Mouse (Mus musculus): ENCODE measurements around the gene Dock3. TPM values are rescaled to one million over a fixed set of nuclear protein-coding genes. Genes with fewer than 3 reads are reported as not detected.
"Not testable (repeated sequence)": the region's sequence is repeated elsewhere in the genome, so short reads cannot be mapped to it uniquely, and the experiment has no call there.

The Dock3 gene
- polyA plus RNA-seq, 1 experiment from 2014 or later: 1.1 TPM

DNA sequence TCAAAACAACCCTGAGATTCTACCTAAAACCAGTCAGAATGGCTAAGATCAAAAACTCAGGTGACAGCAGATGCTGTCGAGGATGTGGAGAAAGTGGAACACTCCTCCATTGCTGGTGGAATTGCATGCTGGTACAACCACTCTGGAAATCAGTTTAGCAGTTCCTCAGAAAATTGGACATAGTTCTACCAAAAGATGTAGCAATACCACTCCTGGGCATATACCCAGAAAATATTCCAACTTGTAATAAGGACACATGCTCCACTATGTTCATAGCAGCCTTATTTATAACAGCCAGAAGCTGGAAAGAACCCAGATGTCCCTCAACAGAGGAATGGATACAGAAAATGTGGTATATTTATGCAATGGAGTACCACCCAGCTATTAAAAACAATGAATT is 56.9 kb downstream of the Dock3 start:
- not testable (repeated sequence) for H3K4me2 ChIP-seq; H3K9ac ChIP-seq; H3K9me3 ChIP-seq (replicated peaks); H3K36me3 ChIP-seq; ATAC-seq (replicated peaks; ENCODE audit: low FRiP score); H3K27me3 ChIP-seq; H3K4me1 ChIP-seq; H3K27ac ChIP-seq; H3K4me3 ChIP-seq (replicated peaks)
- 82% methylated on average over 1 of the region's 1 CpGs for WGBS

DNA sequence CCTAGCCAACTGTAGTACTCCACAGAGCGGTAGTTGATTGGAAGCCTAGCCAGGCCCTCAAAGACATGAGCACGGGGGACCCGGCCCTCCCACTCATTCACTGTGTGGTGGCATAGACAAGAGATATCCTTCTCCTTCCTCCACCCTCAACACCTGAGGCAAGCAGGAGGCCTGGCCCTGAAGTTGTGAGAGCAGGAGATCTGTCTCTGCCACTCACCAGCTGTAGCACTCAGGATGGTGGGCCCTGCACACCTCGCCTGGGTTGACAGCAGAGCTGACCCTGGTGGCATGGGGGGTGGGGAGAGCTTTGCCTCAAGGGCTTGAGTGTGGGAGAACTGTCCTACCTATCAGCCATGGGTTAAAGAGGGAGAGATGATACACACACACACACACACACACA is 65.9 kb downstream of the Dock3 start:
- Histone ChIP-seq H3K4me2 (no peak overlapping the region), H3K9me3 (replicated peaks) (no peaks in the 10 kb centered on the region), H3K36me3 (no peaks in the 10 kb centered on the region), H3K27me3 (no peaks in the 10 kb centered on the region), H3K27ac (no peak overlapping the region), H3K4me3 (replicated peaks) (no peak overlapping the region), H3K9ac (no peak overlapping the region), H3K4me1 (no peaks in the 10 kb centered on the region)
- WGBS: 84% methylated on average over 4 of the region's 4 CpGs
- no peak for ATAC-seq (replicated peaks; ENCODE audit: low FRiP score)

DNA sequence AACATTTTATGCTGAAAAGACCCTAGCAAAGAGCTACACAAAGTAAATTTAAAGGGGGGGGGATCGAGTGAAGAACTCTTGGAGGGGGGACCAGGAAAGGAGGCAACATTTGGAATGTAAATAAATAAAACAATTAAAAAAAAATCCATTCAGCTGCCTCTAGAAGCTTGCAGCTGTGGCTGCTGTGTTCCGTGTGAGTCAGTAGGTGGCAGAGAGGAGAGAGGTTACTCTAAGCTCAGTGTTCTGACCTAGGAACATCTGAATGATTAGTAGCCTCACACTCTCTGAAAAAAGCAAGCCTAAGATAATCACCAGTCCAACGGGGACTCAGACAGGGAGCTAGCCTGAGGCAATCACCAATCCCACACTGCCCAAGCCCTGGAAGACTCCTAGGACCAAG is 66.9 kb downstream of the Dock3 start:
- no peak overlapping the region for H3K4me2 ChIP-seq
- no peaks in the 10 kb centered on the region for H3K9me3 ChIP-seq (replicated peaks)
- H3K4me3 ChIP-seq (replicated peaks): no peak overlapping the region
- no peak for ATAC-seq (replicated peaks; ENCODE audit: low FRiP score)
- H3K36me3 ChIP-seq: no peaks in the 10 kb centered on the region
- no peak overlapping the region for H3K9ac ChIP-seq
- H3K4me1 ChIP-seq: no peaks in the 10 kb centered on the region
- H3K27me3 ChIP-seq: no peaks in the 10 kb centered on the region
- no peak overlapping the region for H3K27ac ChIP-seq
- WGBS: 10% methylated on average over 3 of the region's 3 CpGs

DNA sequence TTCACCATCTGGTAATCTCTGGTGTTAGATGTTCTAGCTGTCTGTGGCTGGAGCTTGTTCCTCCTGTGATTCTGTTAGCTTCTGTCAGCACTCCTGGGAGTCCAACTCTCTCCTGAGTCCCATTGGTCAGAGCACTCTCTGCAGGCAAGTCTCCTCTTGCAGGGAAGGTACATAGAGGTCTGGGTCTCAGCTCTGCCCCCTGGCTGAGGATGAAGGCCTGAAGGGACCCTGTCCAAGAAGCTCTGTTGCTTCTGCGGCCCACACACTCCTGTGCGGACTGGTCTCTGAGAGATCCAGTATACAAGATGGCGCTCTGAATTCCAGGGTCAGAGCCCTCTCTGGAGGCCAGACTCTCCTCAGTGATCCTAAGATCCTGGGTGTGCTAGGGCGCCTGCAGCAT is 75.3 kb downstream of the Dock3 start:
- not testable (repeated sequence) for H3K27me3 ChIP-seq; H3K27ac ChIP-seq; H3K36me3 ChIP-seq; H3K4me3 ChIP-seq (replicated peaks); ATAC-seq (replicated peaks; ENCODE audit: low FRiP score); H3K4me1 ChIP-seq; H3K9me3 ChIP-seq (replicated peaks); H3K4me2 ChIP-seq; H3K9ac ChIP-seq
- 84% methylated on average over 4 of the region's 4 CpGs for WGBS

DNA sequence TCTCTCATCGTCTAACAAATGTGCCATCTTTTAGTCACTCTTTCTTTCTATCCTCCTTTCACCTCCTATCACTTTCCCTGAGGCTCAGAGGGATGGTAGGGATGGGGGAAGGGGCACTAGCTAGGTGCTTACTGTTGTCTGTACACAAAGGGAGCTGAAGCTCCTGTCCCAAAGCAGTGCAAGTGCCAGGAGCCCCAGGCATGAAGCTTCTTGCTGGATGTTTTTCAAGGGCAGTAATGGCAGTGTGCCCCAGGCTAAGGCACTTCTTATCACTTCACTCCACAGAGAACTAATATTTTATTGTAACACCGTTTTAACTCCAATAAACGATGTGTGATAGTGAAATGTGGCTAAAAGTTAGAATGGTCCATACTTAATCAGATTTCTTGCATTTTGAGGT is 118.9 kb downstream of the Dock3 start:
- WGBS: 73% methylated on average over 3 of the region's 3 CpGs
- no peak overlapping the region for H3K9ac ChIP-seq
- no peak for ATAC-seq (replicated peaks; ENCODE audit: low FRiP score)
- H3K27ac ChIP-seq: no peak overlapping the region
- no peaks in the 10 kb centered on the region for H3K9me3 ChIP-seq (replicated peaks)
- H3K27me3 ChIP-seq: no peaks in the 10 kb centered on the region
- no peaks in the 10 kb centered on the region for H3K36me3 ChIP-seq
- H3K4me3 ChIP-seq (replicated peaks): no peak overlapping the region
- no peaks in the 10 kb centered on the region for H3K4me1 ChIP-seq
- H3K4me2 ChIP-seq: no peak overlapping the region

DNA sequence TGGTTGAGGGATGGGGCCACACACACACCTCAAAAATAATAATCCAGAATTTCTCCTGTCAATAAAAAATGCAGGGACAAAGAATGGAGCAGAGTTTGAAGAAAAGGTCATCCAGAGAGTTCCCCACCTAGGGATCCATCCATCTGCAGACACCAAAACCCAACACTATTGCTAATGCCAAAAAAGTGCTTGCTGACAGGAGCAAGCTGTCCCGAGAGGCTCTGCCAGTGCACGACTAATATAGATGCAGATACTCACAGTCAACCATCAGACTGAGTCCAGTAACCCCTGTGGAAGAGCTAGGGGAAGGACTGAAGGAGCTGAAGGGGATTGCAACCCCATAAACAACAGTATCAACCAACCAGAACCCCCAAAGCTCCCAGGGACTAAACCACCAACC is 119.7 kb downstream of the Dock3 start:
- H3K27ac ChIP-seq: no peak overlapping the region
- ATAC-seq (replicated peaks; ENCODE audit: low FRiP score): no peak
- no peaks in the 10 kb centered on the region for H3K27me3 ChIP-seq
- no peak overlapping the region for H3K4me2 ChIP-seq
- H3K9ac ChIP-seq: no peak overlapping the region
- no peaks in the 10 kb centered on the region for H3K36me3 ChIP-seq
- no peak overlapping the region for H3K4me3 ChIP-seq (replicated peaks)
- no peaks in the 10 kb centered on the region for H3K4me1 ChIP-seq
- no peaks in the 10 kb centered on the region for H3K9me3 ChIP-seq (replicated peaks)
- WGBS: 67% methylated on average over 2 of the region's 2 CpGs

DNA sequence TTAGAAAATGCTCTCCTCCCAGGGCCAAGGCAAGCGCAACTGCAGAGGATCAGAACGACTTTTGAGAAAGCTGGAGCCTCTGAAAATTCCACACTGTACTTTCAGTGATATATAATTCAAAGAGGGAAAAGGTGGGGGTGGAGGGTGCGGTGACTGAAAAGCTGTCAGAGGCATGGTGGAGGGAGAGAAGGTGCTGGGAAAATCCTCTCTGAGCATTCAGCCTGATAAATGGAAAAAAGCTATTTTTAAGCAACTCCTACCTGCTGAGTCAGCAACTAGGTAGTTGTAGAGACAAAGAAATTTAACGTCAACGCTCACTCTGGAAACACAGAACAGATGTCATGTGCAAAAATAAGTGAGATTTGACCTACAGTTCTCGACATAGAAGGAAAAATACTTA is 132.2 kb downstream of the Dock3 start:
- Histone ChIP-seq H3K9ac (no peak overlapping the region), H3K36me3 (no peaks in the 10 kb centered on the region), H3K9me3 (replicated peaks) (no peaks in the 10 kb centered on the region), H3K4me1 (no peaks in the 10 kb centered on the region), H3K4me2 (no peak overlapping the region), H3K27me3 (no peaks in the 10 kb centered on the region), H3K27ac (no peak overlapping the region), H3K4me3 (replicated peaks) (no peak overlapping the region)
- 71% methylated on average over 6 of the region's 6 CpGs for WGBS
- no peak for ATAC-seq (replicated peaks; ENCODE audit: low FRiP score)

DNA sequence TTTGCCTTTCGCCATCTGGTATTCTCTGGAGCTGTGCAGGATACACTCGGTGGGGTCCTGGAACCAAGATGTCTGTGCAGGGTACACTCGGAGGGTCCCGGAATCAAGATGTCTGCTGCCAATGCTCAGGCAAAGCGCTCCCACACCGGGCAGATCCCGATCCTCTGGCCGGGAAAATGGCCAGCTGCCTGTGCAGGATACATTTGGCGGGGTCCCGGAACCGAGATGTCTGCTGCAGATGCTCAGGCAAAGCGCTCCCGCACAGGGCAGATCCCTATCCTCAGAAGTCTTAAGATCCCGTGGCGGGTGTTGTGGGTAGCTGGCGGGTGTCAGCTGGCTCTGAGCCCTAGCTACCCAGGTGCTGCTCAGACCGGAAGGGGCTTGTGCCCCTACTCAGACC is 142.3 kb downstream of the Dock3 start:
- H3K9me3 ChIP-seq (replicated peaks); H3K27ac ChIP-seq; H3K4me3 ChIP-seq (replicated peaks); ATAC-seq (replicated peaks; ENCODE audit: low FRiP score); H3K27me3 ChIP-seq; H3K4me2 ChIP-seq; H3K4me1 ChIP-seq; H3K9ac ChIP-seq; H3K36me3 ChIP-seq: not testable (repeated sequence)
- WGBS: 68% methylated on average over 17 of the region's 17 CpGs

DNA sequence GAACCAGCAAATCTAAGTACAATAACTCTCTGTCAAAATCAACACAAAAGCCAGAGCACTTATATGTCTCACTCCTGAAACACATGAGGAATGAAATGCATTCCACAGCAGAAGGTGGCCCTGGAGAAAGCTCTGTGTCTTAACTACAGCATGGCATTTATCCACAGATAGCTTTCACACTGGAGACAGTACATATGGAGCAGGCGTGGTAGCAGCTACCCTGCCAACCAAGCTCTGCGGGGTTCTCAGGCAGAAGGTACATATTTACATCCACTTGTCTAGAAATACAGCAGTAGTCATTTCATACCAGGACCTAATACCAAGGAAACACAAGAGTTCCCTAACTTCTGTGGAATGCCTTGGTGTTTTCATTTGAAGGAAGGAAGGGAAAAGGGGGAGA is 144.2 kb downstream of the Dock3 start:
- no peak overlapping the region for H3K27ac ChIP-seq
- H3K9ac ChIP-seq: no peak overlapping the region
- H3K27me3 ChIP-seq: peaks cover 4% of the 10 kb centered on the region; the same call in 1 of the 2 replicates
- no peak overlapping the region for H3K4me2 ChIP-seq
- no peak overlapping the region for H3K4me3 ChIP-seq (replicated peaks)
- H3K36me3 ChIP-seq: no peaks in the 10 kb centered on the region
- no peaks in the 10 kb centered on the region for H3K4me1 ChIP-seq
- 90% methylated on average over 2 of the region's 2 CpGs for WGBS
- no peak for ATAC-seq (replicated peaks; ENCODE audit: low FRiP score)
- H3K9me3 ChIP-seq (replicated peaks): no peaks in the 10 kb centered on the region

DNA sequence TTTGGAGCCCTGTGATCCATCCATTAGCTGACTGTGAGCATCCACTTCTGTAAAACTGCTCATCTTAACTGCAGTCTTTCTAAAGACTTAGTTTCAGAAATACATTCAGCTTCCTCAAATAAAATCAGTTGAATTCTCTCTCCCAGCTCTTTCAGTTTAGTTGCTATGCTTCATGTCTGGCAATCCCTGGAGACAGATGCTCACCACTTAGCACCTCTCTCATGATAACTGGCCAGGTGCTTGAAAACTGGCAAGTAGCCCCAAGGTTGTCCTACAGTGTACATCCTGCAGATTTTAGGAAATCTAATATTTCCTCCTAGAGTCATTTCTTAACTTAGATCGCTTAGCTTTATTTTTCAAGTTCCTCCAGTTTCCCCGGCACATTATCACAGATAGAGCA is 193.8 kb downstream of the Dock3 start:
- Histone ChIP-seq H3K9me3 (replicated peaks) (no peaks in the 10 kb centered on the region), H3K4me2 (no peak overlapping the region), H3K9ac (no peak overlapping the region), H3K36me3 (no peaks in the 10 kb centered on the region), H3K4me1 (no peaks in the 10 kb centered on the region), H3K27me3 (no peaks in the 10 kb centered on the region), H3K27ac (no peak overlapping the region), H3K4me3 (replicated peaks) (no peak overlapping the region)
- no peak for ATAC-seq (replicated peaks; ENCODE audit: low FRiP score)
- WGBS: 91% methylated on average over 2 of the region's 2 CpGs

DNA sequence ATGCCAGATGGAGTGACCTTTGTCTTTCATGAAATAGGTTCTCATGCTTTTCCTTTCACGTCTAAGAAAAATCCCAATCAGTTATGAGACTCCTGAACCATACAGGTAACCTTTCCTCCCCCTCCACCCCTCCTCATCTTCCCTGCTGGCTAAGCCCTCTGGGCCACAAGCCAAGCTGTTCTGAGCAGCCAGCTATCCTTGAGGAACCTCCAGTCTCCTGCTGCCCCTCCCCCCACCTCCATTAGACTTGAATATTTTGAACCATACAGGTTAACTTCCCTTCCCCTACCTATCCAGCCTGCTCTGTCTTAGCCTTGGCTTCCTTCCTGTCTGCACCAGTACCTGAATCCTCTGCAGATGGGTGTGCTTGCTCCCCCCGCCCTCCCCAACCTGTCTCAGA is 204.1 kb downstream of the Dock3 start:
- H3K4me2 ChIP-seq: no peak overlapping the region
- H3K9me3 ChIP-seq (replicated peaks): no peaks in the 10 kb centered on the region
- no peaks in the 10 kb centered on the region for H3K36me3 ChIP-seq
- H3K27me3 ChIP-seq: no peaks in the 10 kb centered on the region
- no peak overlapping the region for H3K9ac ChIP-seq
- 67% methylated on average over 2 of the region's 2 CpGs for WGBS
- H3K4me1 ChIP-seq: no peaks in the 10 kb centered on the region
- H3K4me3 ChIP-seq (replicated peaks): no peak overlapping the region
- no peak for ATAC-seq (replicated peaks; ENCODE audit: low FRiP score)
- no peak overlapping the region for H3K27ac ChIP-seq

DNA sequence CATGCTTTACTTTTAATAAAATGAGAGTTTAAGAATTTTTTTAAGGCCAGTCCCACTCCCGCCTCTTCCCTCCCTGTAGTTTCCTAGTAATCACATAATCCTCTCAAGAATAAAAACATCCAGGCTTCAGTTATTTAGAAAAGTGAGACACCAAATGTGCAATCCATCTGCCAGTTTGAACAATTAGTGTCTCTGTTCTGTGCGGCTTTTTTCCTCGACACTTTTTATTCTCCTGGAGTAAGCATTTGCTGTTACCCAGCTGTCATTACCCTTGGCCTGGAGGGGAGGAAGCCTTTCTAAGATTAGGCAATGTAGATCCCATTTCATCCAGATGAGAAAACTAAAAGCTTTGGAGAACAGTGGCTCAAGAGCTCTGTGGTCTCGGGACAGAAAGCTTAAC is 221.9 kb downstream of the Dock3 start:
- Histone ChIP-seq H3K4me2 (no peak overlapping the region), H3K9ac (no peak overlapping the region), H3K27ac (no peak overlapping the region), H3K4me3 (replicated peaks) (no peak overlapping the region), H3K27me3 (no peaks in the 10 kb centered on the region), H3K36me3 (no peaks in the 10 kb centered on the region), H3K4me1 (no peaks in the 10 kb centered on the region), H3K9me3 (replicated peaks) (no peaks in the 10 kb centered on the region)
- ATAC-seq (replicated peaks; ENCODE audit: low FRiP score): no peak
- 78% methylated on average over 4 of the region's 4 CpGs for WGBS

DNA sequence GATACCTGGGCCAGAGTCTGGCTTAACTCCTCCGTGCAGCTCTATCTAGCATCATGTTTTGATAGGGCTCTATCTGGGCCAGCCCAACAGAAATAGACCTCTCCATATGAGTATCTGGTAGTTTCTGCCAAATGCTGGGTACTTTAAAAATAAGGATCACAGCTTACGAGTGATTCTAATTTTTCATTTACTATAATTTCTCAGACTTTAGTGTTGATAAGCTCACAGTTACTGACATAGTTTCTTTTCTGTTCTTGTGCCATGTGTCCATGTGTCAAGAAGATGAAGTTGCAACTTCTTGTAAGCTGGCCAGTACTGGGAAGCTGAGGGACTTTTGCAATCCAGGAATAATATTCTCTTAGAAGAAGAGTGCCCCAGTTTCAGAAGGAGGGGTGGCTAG is 228.5 kb downstream of the Dock3 start:
- Histone ChIP-seq H3K36me3 (no peaks in the 10 kb centered on the region), H3K9me3 (replicated peaks) (no peaks in the 10 kb centered on the region), H3K4me3 (replicated peaks) (no peak overlapping the region), H3K9ac (no peak overlapping the region), H3K4me2 (no peak overlapping the region), H3K27ac (no peak overlapping the region), H3K4me1 (no peaks in the 10 kb centered on the region), H3K27me3 (no peaks in the 10 kb centered on the region)
- 85% methylated on average over 2 of the region's 2 CpGs for WGBS
- no peak for ATAC-seq (replicated peaks; ENCODE audit: low FRiP score)
